Mouse (Mus musculus) hindbrain, embryonic 11.5 days (tissue): ENCODE measurements around the gene S100a16. TPM values are rescaled to one million over a fixed set of nuclear protein-coding genes. Genes with fewer than 3 reads are reported as not detected.

Source experiments
- ATAC-seq: fragments of 200-750 bp; cut with Nextera tagmentation; 2 replicates; pipeline ENCODE4 v1.8.0; 2017; ENCODE audit warnings: mild to moderate bottlenecking, moderate TSS enrichment, moderate library complexity; ENCODE audit not compliant: low FRiP score
- DNase-seq: peaks from one replicate; pipeline ENCODE4 v3.0.0-alpha.2; 2015; ENCODE audit warnings: low spot score
- H3K27ac ChIP-seq: fragments of 300-500 bp; sonication (generic); 2 replicates; pipeline ENCODE4 v1.5.1; 2014; ENCODE audit warnings: mild to moderate bottlenecking, low read depth, low read length
- H3K27me3 ChIP-seq: fragments of 300-500 bp; sonication (generic); 2 replicates; pipeline ENCODE4 v1.6.1; 2014; ENCODE audit warnings: mild to moderate bottlenecking, low read length, moderate library complexity, mixed read lengths; ENCODE audit not compliant: control insufficient read depth, insufficient read depth
- H3K36me3 ChIP-seq: fragments of 300-500 bp; sonication (generic); 2 replicates; pipeline ENCODE4 v1.6.1; 2014; ENCODE audit warnings: mild to moderate bottlenecking, low read length, moderate library complexity, mixed read lengths; ENCODE audit not compliant: control insufficient read depth, insufficient read depth
- H3K4me1 ChIP-seq: fragments of 300-500 bp; sonication (generic); replicated peaks from 2 replicates; pipeline ENCODE4 v1.6.1; 2014; ENCODE audit warnings: low read length, mixed read lengths; ENCODE audit not compliant: control insufficient read depth, insufficient read depth
- H3K4me2 ChIP-seq: fragments of 300-500 bp; sonication (generic); replicated peaks from 2 replicates; pipeline ENCODE4 v1.6.1; 2014; ENCODE audit warnings: mild to moderate bottlenecking, low read depth, low read length
- H3K4me3 ChIP-seq: fragments of 300-500 bp; sonication (generic); 2 replicates; pipeline ENCODE4 v1.5.1; 2014; ENCODE audit warnings: low read depth, low read length
- H3K9ac ChIP-seq: fragments of 300-500 bp; sonication (generic); 2 replicates; pipeline ENCODE4 v1.6.1; 2014; ENCODE audit warnings: low read depth, low read length
- H3K9me3 ChIP-seq: fragments of 300-500 bp; sonication (generic); 2 replicates; pipeline ENCODE4 v1.6.1; 2016; ENCODE audit warnings: low read length; ENCODE audit not compliant: control insufficient read depth
- WGBS: fragments of 180-500 bp; shearing (Covaris S2); extraction: QIAGEN DNeasy Blood & Tissue Kit; methylation state at CpG from one replicate; pipeline ENCODE4 v1.1.7; 2014; 5-methylcytosine and 5-hydroxymethylcytosine counted together
- polyA plus RNA-seq: library from polyadenylated mRNA; unstranded; fragments of >200 nt; fragmentation: Nextera tagmentation; extraction: Ambion mirVana; gene quantifications from 2 replicates; pipeline ENCODE4 v1.2.1, GENCODE M21; 2014

Gene S100a16
- polyA plus RNA-seq, 1 experiment from 2014 or later, result 57.0 TPM

GRCm38 (mm10) chr3:90513796-90514590 lies 23.1 kb upstream of the S100a16 start, which contains the start of the genes S100a1 and S100a13:
Gene S100a1 (minus strand): TSS chr3:90514392.
Gene S100a13 (plus strand): TSS chr3:90514435.
- Histone ChIP-seq H3K27me3 (no peaks in the 10 kb centered on the region), H3K9me3 (no peaks in the 10 kb centered on the region), H3K36me3 (no peaks in the 10 kb centered on the region), H3K9ac (peak within 1 kb of the TSS; percentile 34; the same call in 1 of the 2 replicates), H3K27ac (no peak within 1 kb of the TSS), H3K4me2 (peak within 1 kb of the TSS; percentile 59), H3K4me1 (peaks cover 6% of the 10 kb centered on the region; the same call in 1 of the 2 replicates), H3K4me3 (peak within 1 kb of the TSS; percentile 25)
- 6% methylated on average over 25 of the region's 25 CpGs for WGBS
- ATAC-seq (peak; percentile 21; the same call in 1 of the 2 replicates), DNase-seq (peak; percentile 56)

- ATAC-seq, result peak; percentile 38; the same call in 1 of the 2 replicates
- Histone ChIP-seq H3K4me3 (peak overlapping the region; percentile 25), H3K4me2 (peak overlapping the region; percentile 59), H3K27ac (no peak overlapping the region), H3K4me1 (peaks cover 6% of the 10 kb centered on the region; the same call in 1 of the 2 replicates), H3K9ac (0 out of 2 replicates have a peak overlapping the region, but pooled peaks have one; percentile 34), H3K36me3 (no peaks in the 10 kb centered on the region), H3K27me3 (no peaks in the 10 kb centered on the region), H3K9me3 (no peaks in the 10 kb centered on the region)
- WGBS, result 1% methylated on average over 10 of the region's 10 CpGs
- peak; percentile 68 for DNase-seq
Measured at GRCm38 (mm10) chr3:90514691-90515090, 22.4 kb upstream of the S100a16 start.

- WGBS, result 52% methylated on average over 1 of the region's 1 CpGs
- ATAC-seq (no peak), DNase-seq (no peak)
- H3K9me3 ChIP-seq, result no peaks in the 10 kb centered on the region
- H3K27me3 ChIP-seq, result no peaks in the 10 kb centered on the region
- peak overlapping the region; percentile 25; the same call in 1 of the 2 replicates for H3K4me3 ChIP-seq
- H3K36me3 ChIP-seq, result no peaks in the 10 kb centered on the region
- H3K4me2 ChIP-seq, result peak overlapping the region; percentile 59
- peaks cover 6% of the 10 kb centered on the region; the same call in 1 of the 2 replicates for H3K4me1 ChIP-seq
- H3K27ac ChIP-seq, result no peak overlapping the region
- no peak overlapping the region for H3K9ac ChIP-seq
Measured at GRCm38 (mm10) chr3:90515242-90515641, 21.8 kb upstream of the S100a16 start.

GRCm38 (mm10) chr3:90515789-90516188 lies 21.3 kb upstream of the S100a16 start:
- Histone ChIP-seq H3K27me3 (no peaks in the 10 kb centered on the region), H3K36me3 (no peaks in the 10 kb centered on the region), H3K4me1 (peaks cover 6% of the 10 kb centered on the region; the same call in 1 of the 2 replicates), H3K9ac (no peak overlapping the region), H3K4me2 (no peak overlapping the region), H3K9me3 (no peaks in the 10 kb centered on the region), H3K27ac (no peak overlapping the region), H3K4me3 (no peak overlapping the region)
- 90% methylated on average over 4 of the region's 4 CpGs for WGBS
- ATAC-seq (no peak), DNase-seq (no peak)

GRCm38 (mm10) chr3:90517711-90518110 lies 19.3 kb upstream of the S100a16 start:
- Histone ChIP-seq H3K9me3 (no peaks in the 10 kb centered on the region), H3K27ac (no peak overlapping the region), H3K36me3 (no peaks in the 10 kb centered on the region), H3K9ac (no peak overlapping the region), H3K4me2 (no peak overlapping the region), H3K4me1 (peaks cover 6% of the 10 kb centered on the region; the same call in 1 of the 2 replicates), H3K4me3 (no peak overlapping the region), H3K27me3 (no peaks in the 10 kb centered on the region)
- WGBS, result 86% methylated on average over 4 of the region's 4 CpGs
- DNase-seq, result no peak
- no peak for ATAC-seq

GRCm38 (mm10) chr3:90525421-90525820 lies 11.6 kb upstream of the S100a16 start:
- no peak overlapping the region for H3K27ac ChIP-seq
- H3K27me3 ChIP-seq, result no peaks in the 10 kb centered on the region
- no peaks in the 10 kb centered on the region for H3K4me1 ChIP-seq
- H3K9me3 ChIP-seq, result no peaks in the 10 kb centered on the region
- WGBS, result 65% methylated on average over 4 of the region's 4 CpGs
- no peak overlapping the region for H3K4me3 ChIP-seq
- no peak for ATAC-seq
- H3K9ac ChIP-seq, result no peak overlapping the region
- no peaks in the 10 kb centered on the region for H3K36me3 ChIP-seq
- no peak overlapping the region for H3K4me2 ChIP-seq
- DNase-seq, result peak; percentile 39

- Histone ChIP-seq H3K4me1 (no peaks in the 10 kb centered on the region), H3K36me3 (no peaks in the 10 kb centered on the region), H3K4me2 (no peak overlapping the region), H3K9me3 (no peaks in the 10 kb centered on the region), H3K9ac (no peak overlapping the region), H3K4me3 (no peak overlapping the region), H3K27me3 (no peaks in the 10 kb centered on the region), H3K27ac (no peak overlapping the region)
- no peak for DNase-seq
- WGBS, result 87% methylated on average over 2 of the region's 2 CpGs
- no peak for ATAC-seq
Measured at GRCm38 (mm10) chr3:90526076-90526475, 11.0 kb upstream of the S100a16 start.

- DNase-seq (no peak), ATAC-seq (no peak)
- no peak within 1 kb of the TSS for H3K4me3 ChIP-seq
- H3K9ac ChIP-seq, result no peak within 1 kb of the TSS
- H3K4me2 ChIP-seq, result no peak within 1 kb of the TSS
- H3K9me3 ChIP-seq, result no peaks in the 10 kb centered on the region
- H3K4me1 ChIP-seq, result no peaks in the 10 kb centered on the region
- no peaks in the 10 kb centered on the region for H3K27me3 ChIP-seq
- H3K36me3 ChIP-seq, result no peaks in the 10 kb centered on the region
- H3K27ac ChIP-seq, result no peak within 1 kb of the TSS
- WGBS, result 75% methylated on average over 5 of the region's 5 CpGs
Measured at GRCm38 (mm10) chr3:90526580-90526979, 10.5 kb upstream of the S100a16 start, which contains the start of gene S100a14. Gene S100a14 (plus strand): TSS chr3:90526856.
